Mouse (Mus musculus) right cerebral cortex, adult 2 months (tissue): ENCODE measurements around the gene Plb1.

Source experiments
- DNase-seq, 2 experiments: peaks; one replicate each; pipeline ENCODE4 v3.0.0; 2021 to 2022; ENCODE audit warnings: low spot score in 2 of 2

The Plb1 gene

GRCm38 (mm10) chr5:32392281-32392680, 159.8 kb downstream of the Plb1 start:
- no peak for DNase-seq

- DNase-seq = no peak
Observed at GRCm38 (mm10) chr5:32394586-32394985, 162.1 kb downstream of the Plb1 start.

GRCm38 (mm10) chr5:32395101-32395892, 162.8 kb downstream of the Plb1 start:
- DNase-seq = no peak

GRCm38 (mm10) chr5:32397719-32398118, 165.2 kb downstream of the Plb1 start:
- DNase-seq = no peak

- no peak for DNase-seq
Observed at GRCm38 (mm10) chr5:32400926-32401325, 168.4 kb downstream of the Plb1 start.

GRCm38 (mm10) chr5:32403082-32403953, 170.8 kb downstream of the Plb1 start:
- peak; percentile 21 to 33 for DNase-seq

GRCm38 (mm10) chr5:32405199-32405855, 172.8 kb downstream of the Plb1 start:
- DNase-seq = no peak

GRCm38 (mm10) chr5:32408771-32409170, 176.3 kb downstream of the Plb1 start:
- no peak for DNase-seq

- DNase-seq = no peak
Observed at GRCm38 (mm10) chr5:32409747-32410146, 177.2 kb downstream of the Plb1 start.

- no peak for DNase-seq
Observed at GRCm38 (mm10) chr5:32410954-32411688, 178.6 kb downstream of the Plb1 start.

- DNase-seq = no peak
Observed at GRCm38 (mm10) chr5:32412186-32412950, 179.9 kb downstream of the Plb1 start.

- DNase-seq = no peak
Observed at GRCm38 (mm10) chr5:32413083-32413482, 180.6 kb downstream of the Plb1 start.

- DNase-seq = no peak
Observed at GRCm38 (mm10) chr5:32413569-32413968, 181.1 kb downstream of the Plb1 start.

GRCm38 (mm10) chr5:32414461-32414985, 182.0 kb downstream of the Plb1 start:
- DNase-seq = no peak

- no peak for DNase-seq
Observed at GRCm38 (mm10) chr5:32415554-32415953, 183.0 kb downstream of the Plb1 start.
